Comparison of ENCODE assay signal across 13 mouse cellular contexts in the genomic region with DNA sequence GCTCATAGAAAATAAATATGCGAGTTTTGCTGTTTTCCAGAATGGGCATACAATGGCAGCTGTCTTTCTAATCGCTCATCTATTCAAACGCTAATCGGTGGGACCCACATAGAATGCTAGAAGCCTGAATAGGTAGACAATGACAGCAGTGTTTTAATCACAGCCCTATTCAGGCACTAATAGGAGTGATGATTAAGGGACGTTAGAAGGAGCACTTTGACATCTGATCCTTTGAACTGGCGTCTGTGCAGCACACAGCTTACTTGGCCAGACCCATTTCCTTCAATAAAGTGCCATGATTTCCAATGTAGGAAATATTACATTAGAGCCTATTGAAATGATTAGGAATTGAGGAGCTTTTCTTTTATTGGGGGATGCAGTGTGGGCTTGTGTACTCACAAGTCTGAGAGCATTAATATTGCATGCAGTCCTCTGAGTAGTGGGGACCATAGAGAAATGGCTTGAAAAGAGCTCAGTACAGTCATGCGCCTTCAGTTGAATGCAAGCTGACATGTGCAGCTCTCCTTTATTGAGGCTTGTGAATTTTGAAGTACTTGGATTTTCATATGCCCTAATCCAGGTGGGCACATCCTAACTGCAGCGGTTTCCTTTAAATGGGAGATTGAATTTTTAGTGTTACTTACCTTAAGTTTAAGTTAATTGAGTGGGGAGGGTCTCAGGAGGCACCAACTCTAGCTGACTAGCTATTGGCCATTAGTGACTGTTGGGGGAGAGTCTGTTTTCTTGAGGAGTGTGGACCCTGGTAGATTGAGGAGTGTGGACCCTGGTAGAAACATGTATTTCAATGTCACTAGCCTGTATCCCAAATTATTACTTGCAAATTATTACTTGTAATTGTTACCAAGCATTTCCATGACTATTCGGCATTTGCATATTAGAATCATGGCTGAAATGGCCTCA.
A peak's percentile ranks its signal among the peaks of the same experiment; 100 is the strongest.
DNase-seq lines count a peak whose midpoint lies in the region; ATAC-seq lines count a peak whose summit lies in the region.
"Had no signal": no experiment of that assay in that cellular context is flagged by ENCODE, and none has a peak within 500 bp of the region (broad histone marks: within the 10 kb centered on the region; RNA-seq: fewer than 3 reads in every experiment).

No protein-coding gene starts in this region.

- peak; percentile 71 for ATAC-seq in neural tube, embryonic 12.5 days (ENCODE audit: low FRiP score, low read depth)
- no peak for ATAC-seq in neural tube, embryonic 15.5 days (ENCODE audit: low FRiP score)
- peak; percentile 97 for ATAC-seq in forebrain, embryonic 16.5 days
- ATAC-seq in cerebellum, adult (ENCODE audit: insufficient number of reproducible peaks, low FRiP score, low TSS enrichment), result no peak
- ATAC-seq: lung, postnatal 0 days had no signal

- no peaks in the 10 kb centered on the region for H3K9me3 ChIP-seq in neural tube, embryonic 12.5 days
- no peaks in the 10 kb centered on the region for H3K9me3 ChIP-seq in neural tube, embryonic 15.5 days (replicated peaks)
- H3K9me3 ChIP-seq in forebrain, embryonic 16.5 days (ENCODE audit: control insufficient read depth, low read length), result no peaks in the 10 kb centered on the region
- H3K9me3 ChIP-seq: limb, embryonic 12.5 days had no signal

- H3K27ac ChIP-seq in neural tube, embryonic 12.5 days, result no peak overlapping the region
- H3K27ac ChIP-seq in neural tube, embryonic 15.5 days (replicated peaks), result no peak overlapping the region
- no peak overlapping the region for H3K27ac ChIP-seq in forebrain, embryonic 16.5 days (ENCODE audit: low read length)
- H3K27ac ChIP-seq: limb, embryonic 12.5 days; liver, embryonic 14.5 days had no signal

- no peaks in the 10 kb centered on the region for H3K36me3 ChIP-seq in neural tube, embryonic 12.5 days
- H3K36me3 ChIP-seq in neural tube, embryonic 15.5 days, result no peaks in the 10 kb centered on the region
- H3K36me3 ChIP-seq in forebrain, embryonic 16.5 days (ENCODE audit: control insufficient read depth, insufficient read depth), result no peaks in the 10 kb centered on the region
- H3K36me3 ChIP-seq: limb, embryonic 12.5 days had no signal

- WGBS in neural tube, embryonic 12.5 days, result 40% methylated on average over 9 of the region's 9 CpGs
- WGBS in neural tube, embryonic 15.5 days, result 34% methylated on average over 9 of the region's 9 CpGs
- WGBS in forebrain, embryonic 16.5 days, result 17% methylated on average over 9 of the region's 9 CpGs

- DNase-seq in embryo, embryonic 11 days, result peak; percentile 35
- peak; percentile 67 for DNase-seq in retina, postnatal 1 day
- DNase-seq in natural killer cell, adult 2 months (ENCODE audit: low spot score in 2 of 2), result no peak
- no peak for DNase-seq in spleen, adult 12 weeks (ENCODE audit: low spot score)
- DNase-seq: cerebellum, adult 18-20 months; right cerebral cortex, postnatal 14 days had no signal

- H3K9ac ChIP-seq in neural tube, embryonic 12.5 days, result no peak overlapping the region
- H3K9ac ChIP-seq in neural tube, embryonic 15.5 days (replicated peaks), result no peak overlapping the region
- no peak overlapping the region for H3K9ac ChIP-seq in forebrain, embryonic 16.5 days (replicated peaks; ENCODE audit: low read depth, low read length)
- H3K9ac ChIP-seq: limb, embryonic 12.5 days; liver, embryonic 14.5 days had no signal

- H3K4me3 ChIP-seq in neural tube, embryonic 12.5 days, result no peak overlapping the region
- no peak overlapping the region for H3K4me3 ChIP-seq in neural tube, embryonic 15.5 days (replicated peaks)
- no peak overlapping the region for H3K4me3 ChIP-seq in forebrain, embryonic 16.5 days (replicated peaks; ENCODE audit: low read length)
- H3K4me3 ChIP-seq: limb, embryonic 12.5 days had no signal

- H3K4me2 ChIP-seq in neural tube, embryonic 12.5 days (replicated peaks), result no peak overlapping the region
- H3K4me2 ChIP-seq in neural tube, embryonic 15.5 days, result no peak overlapping the region
- no peak overlapping the region for H3K4me2 ChIP-seq in forebrain, embryonic 16.5 days (ENCODE audit: low read length)
- H3K4me2 ChIP-seq: limb, embryonic 12.5 days had no signal

- H3K4me1 ChIP-seq in neural tube, embryonic 12.5 days, result 0 out of 2 replicates have a peak, but pooled peaks cover 6% of the 10 kb centered on the region
- H3K4me1 ChIP-seq in neural tube, embryonic 15.5 days, result no peaks in the 10 kb centered on the region
- H3K4me1 ChIP-seq in forebrain, embryonic 16.5 days (replicated peaks; ENCODE audit: control insufficient read depth, insufficient read depth, low read length), result peaks cover 4% of the 10 kb centered on the region
- H3K4me1 ChIP-seq: limb, embryonic 12.5 days had no signal

- H3K27me3 ChIP-seq in neural tube, embryonic 12.5 days (replicated peaks), result no peaks in the 10 kb centered on the region
- no peaks in the 10 kb centered on the region for H3K27me3 ChIP-seq in neural tube, embryonic 15.5 days (replicated peaks)
- no peaks in the 10 kb centered on the region for H3K27me3 ChIP-seq in forebrain, embryonic 16.5 days (replicated peaks; ENCODE audit: control insufficient read depth, insufficient read depth, low read length)
- H3K27me3 ChIP-seq: limb, embryonic 12.5 days had no signal

Comparison
In these comparisons a context has a peak if more than half of its experiments do, and no peak if none do; other contexts are left out.
1. ATAC-seq: peak in neural tube, embryonic 12.5 days (single experiment) and forebrain, embryonic 16.5 days (single experiment); none in neural tube, embryonic 15.5 days (single experiment) and cerebellum, adult (single experiment).
2. DNase-seq: peak in embryo, embryonic 11 days (single experiment) and retina, postnatal 1 day (single experiment); none in natural killer cell, adult 2 months (0 of 2) and spleen, adult 12 weeks (single experiment).